Mouse (Mus musculus) midbrain, embryonic 15.5 days (tissue): ENCODE results near the gene Fbxl5. TPM values are rescaled to one million over a fixed set of nuclear protein-coding genes. Genes with fewer than 3 reads are reported as not detected.

Source experiments
- ATAC-seq: fragments of 200-750 bp; cut with Nextera tagmentation; replicated peaks from 2 replicates; pipeline ENCODE4 v1.8.0; 2017; ENCODE audit warnings: moderate TSS enrichment
- H3K27ac ChIP-seq: fragments of 300-500 bp; sonication (generic); 2 replicates; pipeline ENCODE4 v1.5.1; 2015; ENCODE audit warnings: mild to moderate bottlenecking, inconsistent platforms
- H3K27me3 ChIP-seq: fragments of 300-500 bp; sonication (generic); replicated peaks from 2 replicates; pipeline ENCODE4 v1.6.1; 2015; ENCODE audit warnings: inconsistent platforms
- H3K36me3 ChIP-seq: fragments of 300-500 bp; sonication (generic); replicated peaks from 2 replicates; pipeline ENCODE4 v1.6.1; 2015; ENCODE audit warnings: inconsistent platforms
- H3K4me1 ChIP-seq: fragments of 300-500 bp; sonication (generic); 2 replicates; pipeline ENCODE4 v1.6.1; 2015; ENCODE audit warnings: inconsistent platforms
- H3K4me2 ChIP-seq: fragments of 300-500 bp; sonication (generic); 2 replicates; pipeline ENCODE4 v1.6.1; 2015; ENCODE audit warnings: inconsistent platforms, mild to moderate bottlenecking, moderate library complexity
- H3K4me3 ChIP-seq: fragments of 300-500 bp; sonication (generic); 2 replicates; pipeline ENCODE4 v1.5.1; 2015; ENCODE audit warnings: mild to moderate bottlenecking, inconsistent platforms
- H3K9ac ChIP-seq: fragments of 300-500 bp; sonication (generic); 2 replicates; pipeline ENCODE4 v1.6.1; 2015; ENCODE audit warnings: mild to moderate bottlenecking, inconsistent platforms
- H3K9me3 ChIP-seq: fragments of 300-500 bp; sonication (generic); 2 replicates; pipeline ENCODE4 v1.6.1; 2016; ENCODE audit warnings: inconsistent platforms
- WGBS: fragments of 180-500 bp; shearing (Covaris S2); methylation state at CpG from one replicate; pipeline ENCODE4 v1.1.7; 2015; ENCODE audit warnings: mixed read lengths; 5-methylcytosine and 5-hydroxymethylcytosine counted together
- polyA plus RNA-seq: library from polyadenylated mRNA; unstranded; fragments of >200 nt; fragmentation: Nextera tagmentation; extraction: Ambion mirVana; gene quantifications from 2 replicates; pipeline ENCODE4 v1.2.1, GENCODE M21; 2015

Fbxl5 gene
- 77.2 and 77.4 TPM in 2 replicates for polyA plus RNA-seq

DNA sequence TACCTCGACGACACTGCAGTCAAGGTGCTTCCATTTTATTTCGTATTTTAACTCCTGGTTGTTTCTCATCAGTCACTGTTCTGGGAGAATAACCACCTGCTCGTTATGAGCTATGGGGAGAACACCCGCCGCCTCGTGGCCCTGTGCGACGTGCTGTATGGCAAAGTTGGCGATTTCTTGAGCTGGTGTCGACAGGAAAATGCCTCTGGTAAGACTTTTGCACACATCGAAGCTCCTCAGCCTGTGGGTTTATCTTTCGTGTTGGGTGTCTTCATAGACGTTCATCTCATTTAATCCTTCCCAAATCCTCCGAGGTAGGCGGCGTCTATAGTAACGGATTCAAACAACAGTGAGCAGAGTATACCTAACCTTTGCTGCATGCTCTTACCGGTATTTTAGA lies at the start of gene Fbxl5:
Gene Fbxl5, minus strand, starts transcription at position 101 of the 400 bp plus-strand sequence.
- Histone ChIP-seq H3K4me2 (no peak within 1 kb of the TSS), H3K4me1 (no peaks in the 10 kb centered on the region), H3K9me3 (no peaks in the 10 kb centered on the region), H3K9ac (no peak within 1 kb of the TSS), H3K27me3 (no peaks in the 10 kb centered on the region), H3K27ac (no peak within 1 kb of the TSS), H3K36me3 (no peaks in the 10 kb centered on the region), H3K4me3 (no peak within 1 kb of the TSS)
- 81% methylated on average over 19 of the region's 19 CpGs for WGBS
- no peak for ATAC-seq

DNA sequence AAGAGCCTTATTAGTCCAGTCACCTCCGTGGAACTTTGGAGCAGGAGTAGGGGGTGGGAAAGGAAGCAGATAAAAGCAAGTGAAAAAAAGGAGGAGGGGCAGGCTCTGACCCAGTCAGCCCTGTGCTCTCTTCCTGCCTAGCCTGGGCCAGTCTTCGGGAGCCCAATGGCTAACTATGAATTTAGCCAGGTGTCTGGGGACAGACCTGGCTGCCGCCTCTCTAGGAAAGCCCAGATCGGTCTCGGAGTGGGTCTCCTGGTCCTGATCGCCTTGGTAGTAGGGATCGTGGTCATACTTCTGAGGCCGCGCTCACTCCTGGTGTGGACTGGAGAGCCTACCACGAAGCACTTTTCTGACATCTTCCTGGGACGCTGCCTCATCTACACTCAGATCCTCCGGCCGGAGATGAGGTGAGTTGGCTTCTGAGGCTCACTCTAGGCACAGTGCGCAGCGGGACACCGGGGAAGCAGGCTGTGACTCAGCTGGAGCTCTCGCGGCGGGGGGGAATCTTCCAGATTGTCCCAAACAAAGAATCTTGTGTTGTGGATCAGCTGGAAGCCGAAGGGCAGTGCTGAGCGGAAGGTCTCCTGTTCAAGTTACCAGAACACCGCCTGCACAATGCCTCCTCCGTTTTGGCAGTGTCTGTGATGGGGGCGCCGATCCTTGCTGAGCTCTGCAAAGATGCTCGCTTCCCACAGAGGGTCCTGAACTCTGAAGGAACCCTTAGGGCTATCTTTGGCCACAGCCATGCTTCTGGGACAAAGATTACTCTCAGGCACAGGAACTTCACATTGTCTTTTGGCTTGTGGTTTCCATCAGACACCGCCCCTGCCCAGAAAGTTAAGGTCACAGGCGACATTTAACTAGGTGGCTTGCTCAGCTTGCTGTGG lies 47.5 kb upstream of the Fbxl5 start:
- 0 out of 2 replicates have a peak overlapping the region, but pooled peaks have one; percentile 5 for H3K9ac ChIP-seq
- peak overlapping the region; percentile 32 for H3K4me3 ChIP-seq
- H3K27me3 ChIP-seq = no peaks in the 10 kb centered on the region; the same call in 1 of the 2 replicates
- no peak overlapping the region for H3K27ac ChIP-seq
- WGBS = 4% methylated on average over 28 of the region's 28 CpGs
- peaks cover 12% of the 10 kb centered on the region for H3K4me1 ChIP-seq
- peak overlapping the region; percentile 66 for H3K4me2 ChIP-seq
- no peaks in the 10 kb centered on the region for H3K36me3 ChIP-seq
- peak; percentile 69; the same call in 1 of the 2 replicates for ATAC-seq
- no peaks in the 10 kb centered on the region for H3K9me3 ChIP-seq

DNA sequence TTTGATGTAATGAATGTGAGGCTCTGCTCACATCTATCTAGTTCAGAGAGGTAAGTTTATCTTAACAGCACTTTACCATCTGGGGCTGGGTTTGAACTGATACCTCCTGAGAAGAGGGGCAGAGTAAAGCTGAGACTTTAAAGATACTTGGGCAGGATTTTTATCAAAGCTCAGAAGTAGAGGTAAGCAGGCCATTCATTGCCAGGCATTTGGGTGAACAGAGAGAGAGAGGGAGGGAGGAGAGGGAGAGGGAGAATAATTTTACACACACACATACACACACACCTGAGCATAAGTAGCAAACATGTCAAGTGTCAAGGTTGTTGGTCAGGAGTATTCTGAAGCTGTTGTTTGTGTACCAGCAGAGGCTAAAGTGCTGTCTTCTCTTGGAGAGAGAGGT lies 46.8 kb upstream of the Fbxl5 start, which contains the start of gene Cd38:
Gene Cd38, plus strand, starts transcription at position 301 of the 400 bp plus-strand sequence.
- Histone ChIP-seq H3K27ac (no peak within 1 kb of the TSS), H3K4me3 (peak within 1 kb of the TSS; percentile 32), H3K9ac (0 out of 2 replicates have a peak within 1 kb of the TSS, but pooled peaks have one; percentile 5), H3K9me3 (no peaks in the 10 kb centered on the region), H3K4me2 (peak within 1 kb of the TSS; percentile 66), H3K27me3 (no peaks in the 10 kb centered on the region; the same call in 1 of the 2 replicates), H3K4me1 (peaks cover 12% of the 10 kb centered on the region), H3K36me3 (no peaks in the 10 kb centered on the region)
- ATAC-seq = peak; percentile 17; the same call in 1 of the 2 replicates

DNA sequence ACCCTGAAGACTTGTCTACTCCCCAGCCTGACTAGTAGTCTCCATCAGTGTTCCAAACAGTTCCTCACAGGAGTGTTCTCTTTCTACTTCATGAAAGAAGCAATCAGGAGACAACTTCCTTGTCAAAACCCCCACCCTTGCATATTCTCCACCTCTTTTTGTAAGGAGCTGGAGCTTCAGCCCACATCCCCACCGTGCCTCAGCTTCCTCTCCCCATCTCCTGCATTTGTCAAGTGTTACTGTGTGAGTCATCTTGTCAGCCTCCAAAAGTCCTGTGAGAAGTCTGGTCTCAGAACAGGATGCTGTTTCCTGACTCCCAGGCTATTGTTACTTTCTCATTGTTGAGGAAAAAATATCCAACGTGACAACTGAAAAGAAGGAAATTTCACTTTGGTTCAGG lies 43.9 kb upstream of the Fbxl5 start:
- WGBS = 85% methylated on average over 2 of the region's 2 CpGs
- ATAC-seq = no peak
- Histone ChIP-seq H3K4me1 (peaks cover 12% of the 10 kb centered on the region), H3K9ac (no peak overlapping the region), H3K4me3 (no peak overlapping the region), H3K4me2 (no peak overlapping the region), H3K27me3 (no peaks in the 10 kb centered on the region; the same call in 1 of the 2 replicates), H3K27ac (no peak overlapping the region), H3K9me3 (no peaks in the 10 kb centered on the region), H3K36me3 (no peaks in the 10 kb centered on the region)

DNA sequence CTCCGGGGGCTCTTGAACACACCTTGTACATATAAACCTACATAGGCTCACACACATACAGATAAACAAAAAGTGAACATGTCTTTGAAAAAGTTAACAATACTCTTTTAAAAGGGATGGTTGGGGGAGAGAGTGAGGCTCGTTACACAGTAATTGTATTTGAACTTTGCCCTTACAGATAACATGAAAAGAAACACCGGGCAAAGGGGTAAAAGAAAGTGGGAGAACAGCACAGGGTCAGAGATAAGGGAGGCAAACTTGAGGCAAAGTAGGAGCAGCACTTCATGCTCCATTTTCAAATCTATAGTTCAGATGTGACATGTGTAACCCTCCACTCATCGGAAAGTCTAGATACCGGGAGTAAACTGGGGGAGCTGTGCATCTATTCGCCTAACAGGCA lies 42.2 kb upstream of the Fbxl5 start:
- Histone ChIP-seq H3K9me3 (no peaks in the 10 kb centered on the region), H3K27ac (no peak overlapping the region), H3K4me1 (peaks cover 3% of the 10 kb centered on the region), H3K4me3 (no peak overlapping the region), H3K9ac (no peak overlapping the region), H3K4me2 (no peak overlapping the region), H3K27me3 (no peaks in the 10 kb centered on the region; the same call in 1 of the 2 replicates), H3K36me3 (no peaks in the 10 kb centered on the region)
- no peak for ATAC-seq
- 88% methylated on average over 6 of the region's 6 CpGs for WGBS

DNA sequence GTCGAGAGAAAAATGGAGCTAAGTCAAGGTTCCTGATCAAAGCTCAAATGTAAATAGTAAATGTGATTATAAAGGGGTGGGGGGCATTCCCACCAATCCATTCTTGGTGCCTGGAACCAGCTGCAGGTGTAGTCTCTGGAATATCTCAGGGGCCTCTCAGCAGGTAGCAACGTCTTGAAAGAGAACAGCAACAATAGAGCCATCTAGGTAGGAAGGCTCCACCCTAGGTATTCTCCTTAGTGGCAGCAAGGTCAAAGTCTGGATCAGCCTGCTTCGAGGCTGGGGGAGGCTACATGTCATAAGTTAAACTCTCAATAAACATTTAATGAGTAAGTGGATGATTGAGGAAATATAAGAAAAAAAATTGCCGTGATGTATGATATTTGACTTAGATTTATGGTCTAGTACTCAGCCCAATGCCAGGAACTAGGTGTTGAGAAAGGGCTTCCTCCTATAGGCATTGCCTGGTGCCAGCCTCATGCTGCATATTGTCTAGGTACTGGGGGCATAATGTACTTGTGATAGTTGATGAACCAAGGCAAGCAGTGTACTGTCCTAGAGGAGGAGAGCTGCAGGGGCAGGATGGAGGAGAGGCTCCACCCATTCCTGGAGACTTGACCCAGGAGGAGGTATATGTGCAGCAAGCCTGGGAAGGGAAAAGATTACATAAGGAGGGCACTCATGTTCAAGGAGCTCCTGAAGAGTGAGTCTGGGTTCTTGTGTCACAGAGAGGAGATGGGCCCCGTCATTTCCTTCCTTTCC lies 39.4 kb upstream of the Fbxl5 start:
- no peak overlapping the region for H3K4me3 ChIP-seq
- H3K27ac ChIP-seq = no peak overlapping the region
- no peaks in the 10 kb centered on the region for H3K27me3 ChIP-seq
- no peak overlapping the region for H3K4me2 ChIP-seq
- 73% methylated on average over 5 of the region's 5 CpGs for WGBS
- H3K4me1 ChIP-seq = no peaks in the 10 kb centered on the region
- no peaks in the 10 kb centered on the region for H3K36me3 ChIP-seq
- no peaks in the 10 kb centered on the region for H3K9me3 ChIP-seq
- no peak overlapping the region for H3K9ac ChIP-seq
- ATAC-seq = no peak

DNA sequence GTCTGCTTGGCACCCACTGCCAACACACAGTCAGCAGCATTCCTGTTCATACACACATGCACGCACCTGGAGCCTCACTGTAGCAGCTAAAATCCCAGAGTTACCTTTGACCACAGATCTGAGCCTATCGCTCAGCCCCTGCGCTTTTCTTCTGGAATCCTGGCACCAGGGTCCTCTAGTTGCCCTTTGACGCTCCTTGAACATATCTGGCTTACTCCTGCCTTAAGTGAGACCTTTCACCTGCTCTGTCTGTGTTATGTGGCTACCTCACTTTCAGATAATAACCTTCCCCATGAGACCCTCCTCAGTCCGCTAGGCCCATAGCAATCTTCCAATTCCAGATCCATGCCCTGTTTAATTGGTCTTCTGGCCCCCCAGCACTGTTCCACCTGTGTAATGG lies 38.7 kb upstream of the Fbxl5 start:
- Histone ChIP-seq H3K36me3 (no peaks in the 10 kb centered on the region), H3K4me3 (no peak overlapping the region), H3K27ac (no peak overlapping the region), H3K9me3 (no peaks in the 10 kb centered on the region), H3K4me2 (no peak overlapping the region), H3K9ac (no peak overlapping the region), H3K27me3 (no peaks in the 10 kb centered on the region), H3K4me1 (no peaks in the 10 kb centered on the region)
- WGBS = 90% methylated on average over 5 of the region's 5 CpGs
- ATAC-seq = no peak

DNA sequence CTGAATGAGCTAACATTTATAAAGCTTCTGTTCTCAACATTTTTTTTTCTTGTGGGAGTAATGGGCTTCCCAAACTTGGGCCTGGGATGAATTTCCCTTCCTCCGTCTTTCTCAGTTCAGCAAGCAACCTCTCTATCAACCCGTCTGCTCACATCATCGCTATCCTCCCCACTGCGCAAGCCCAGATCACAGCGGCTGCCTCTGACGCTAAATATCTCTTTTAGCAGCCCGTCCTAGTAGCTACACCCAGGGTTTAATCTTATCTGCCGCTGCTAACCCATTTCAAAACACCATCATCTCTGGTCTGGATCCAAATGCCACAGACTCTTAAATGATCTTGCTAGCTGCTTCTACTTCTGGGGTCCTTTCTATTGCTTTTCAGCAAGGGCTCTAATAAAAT lies 38.2 kb upstream of the Fbxl5 start:
- 89% methylated on average over 8 of the region's 8 CpGs for WGBS
- Histone ChIP-seq H3K27ac (no peak overlapping the region), H3K4me3 (no peak overlapping the region), H3K4me2 (no peak overlapping the region), H3K36me3 (no peaks in the 10 kb centered on the region), H3K27me3 (no peaks in the 10 kb centered on the region), H3K9me3 (no peaks in the 10 kb centered on the region), H3K4me1 (no peaks in the 10 kb centered on the region), H3K9ac (no peak overlapping the region)
- no peak for ATAC-seq

DNA sequence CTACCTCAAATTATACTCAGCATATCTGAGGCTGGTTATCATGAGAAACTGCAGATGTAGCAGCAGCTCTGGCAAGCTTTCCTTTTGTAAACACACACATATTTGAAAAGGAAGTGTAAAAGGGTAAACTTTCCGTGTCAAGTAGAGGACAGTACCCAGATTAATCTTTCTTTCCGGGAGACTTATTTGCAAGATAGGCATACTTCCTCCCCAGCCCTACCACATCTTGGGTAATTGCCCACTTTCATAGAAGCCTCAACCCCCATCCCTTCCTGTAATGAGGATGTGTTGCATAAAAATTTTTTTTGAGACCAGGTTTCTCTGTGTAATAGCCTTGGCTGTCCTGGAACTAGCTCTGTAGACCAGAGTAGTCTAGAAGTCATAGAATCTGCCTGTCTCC lies 34.3 kb upstream of the Fbxl5 start:
- 77% methylated on average over 2 of the region's 2 CpGs for WGBS
- no peaks in the 10 kb centered on the region for H3K36me3 ChIP-seq
- no peaks in the 10 kb centered on the region for H3K27me3 ChIP-seq
- no peak overlapping the region for H3K9ac ChIP-seq
- H3K4me1 ChIP-seq = no peaks in the 10 kb centered on the region
- no peak overlapping the region for H3K4me3 ChIP-seq
- no peaks in the 10 kb centered on the region for H3K9me3 ChIP-seq
- H3K27ac ChIP-seq = no peak overlapping the region
- no peak overlapping the region for H3K4me2 ChIP-seq
- no peak for ATAC-seq

DNA sequence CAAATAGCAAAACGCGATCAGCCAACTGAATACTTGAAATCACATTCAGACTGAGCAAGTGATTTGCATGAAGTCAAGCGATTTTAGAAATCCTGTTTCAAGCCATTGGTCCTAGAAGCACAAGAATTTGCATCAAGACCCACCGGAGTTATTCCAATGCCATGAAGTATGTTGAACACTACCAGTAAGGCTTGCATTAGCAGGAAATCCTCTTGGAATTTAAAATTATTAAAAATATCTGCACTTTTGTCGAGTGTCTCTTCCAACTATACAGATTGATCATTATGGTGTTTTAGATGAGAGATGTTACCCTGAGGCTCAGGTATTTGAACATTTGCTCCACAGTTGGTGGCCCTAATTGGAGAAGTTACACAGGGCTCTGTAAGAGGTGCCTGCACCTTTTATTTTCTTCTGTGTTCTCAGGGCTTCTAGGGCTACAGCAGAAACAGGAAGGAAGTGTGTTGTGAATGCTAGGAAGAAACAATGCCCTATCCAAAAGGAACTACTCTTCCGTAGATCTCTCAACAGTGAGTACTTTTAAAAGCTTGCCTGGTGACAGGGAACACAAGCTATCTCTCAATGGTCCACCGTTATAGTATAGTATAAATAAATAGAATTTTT lies 32.5 kb upstream of the Fbxl5 start:
- Histone ChIP-seq H3K27me3 (no peaks in the 10 kb centered on the region), H3K9ac (no peak overlapping the region), H3K4me1 (no peaks in the 10 kb centered on the region), H3K4me2 (no peak overlapping the region), H3K36me3 (no peaks in the 10 kb centered on the region), H3K27ac (no peak overlapping the region), H3K9me3 (no peaks in the 10 kb centered on the region), H3K4me3 (no peak overlapping the region)
- WGBS = 83% methylated on average over 7 of the region's 7 CpGs
- no peak for ATAC-seq

DNA sequence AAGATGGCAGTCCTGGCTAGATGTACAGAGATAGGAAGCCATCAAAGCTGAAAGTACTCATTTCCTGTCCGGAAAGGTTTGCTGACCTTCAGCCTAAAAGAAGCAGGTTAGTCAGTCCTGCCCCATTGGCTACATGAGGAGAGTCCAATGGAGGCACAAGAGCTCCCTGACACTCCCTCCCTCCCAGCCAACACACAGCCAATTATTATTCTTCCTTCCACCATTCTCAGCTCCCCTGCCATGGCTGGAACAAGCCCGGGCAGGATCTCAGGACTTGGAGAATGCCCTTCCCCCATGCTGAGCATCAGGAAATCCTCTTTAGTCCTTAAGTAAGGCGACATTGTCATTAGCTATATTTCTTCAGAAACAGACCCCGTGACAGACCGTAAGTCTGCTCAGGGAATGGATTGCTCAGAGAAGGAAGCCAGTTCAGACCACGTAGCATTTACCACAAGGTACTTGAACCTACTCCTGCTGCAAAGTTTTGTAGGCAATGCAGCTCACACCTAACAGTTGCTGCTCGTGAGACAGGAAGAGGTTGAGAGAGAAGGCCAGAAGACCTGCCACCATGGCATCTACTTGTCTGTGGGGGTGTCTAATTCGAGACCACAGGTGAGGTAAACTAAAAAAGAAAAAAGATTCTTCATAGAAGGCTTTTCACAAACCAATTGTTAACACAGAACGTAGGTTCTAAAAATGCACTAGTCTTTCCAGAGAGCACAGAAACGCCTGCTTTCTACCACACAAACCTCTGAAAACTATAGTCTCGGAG lies 31.8 kb upstream of the Fbxl5 start:
- Histone ChIP-seq H3K9me3 (no peaks in the 10 kb centered on the region), H3K27me3 (no peaks in the 10 kb centered on the region), H3K36me3 (no peaks in the 10 kb centered on the region), H3K9ac (no peak overlapping the region), H3K4me2 (no peak overlapping the region), H3K4me1 (no peaks in the 10 kb centered on the region), H3K4me3 (no peak overlapping the region), H3K27ac (no peak overlapping the region)
- no peak for ATAC-seq
- WGBS = 78% methylated on average over 11 of the region's 11 CpGs
